Mouse (Mus musculus) midbrain, embryonic 14.5 days (tissue): ENCODE data around the gene Ano10. TPM values are rescaled to one million over a fixed set of nuclear protein-coding genes. Genes with fewer than 3 reads are reported as not detected.

Experiments used
- ATAC-seq: fragments of 200-750 bp; cut with Nextera tagmentation; 2 replicates; pipeline ENCODE4 v1.8.0; 2017; ENCODE audit warnings: moderate number of reproducible peaks, moderate library complexity; ENCODE audit not compliant: low FRiP score, low TSS enrichment
- DNase-seq: peaks from one replicate; pipeline ENCODE4 v3.0.0-alpha.2; 2015
- H3K27ac ChIP-seq: fragments of 300-500 bp; sonication (generic); replicated peaks from 2 replicates; pipeline ENCODE4 v1.5.1; 2014; ENCODE audit warnings: mild to moderate bottlenecking, low read depth, low read length, moderate library complexity
- H3K27me3 ChIP-seq: fragments of 300-500 bp; sonication (generic); 2 replicates; pipeline ENCODE4 v1.6.1; 2014; ENCODE audit warnings: low read length, control low read depth, mixed read lengths; ENCODE audit not compliant: control insufficient read depth, insufficient read depth
- H3K36me3 ChIP-seq: fragments of 300-500 bp; sonication (generic); 2 replicates; pipeline ENCODE4 v1.6.1; 2014; ENCODE audit warnings: low read length, control low read depth; ENCODE audit not compliant: control insufficient read depth, insufficient read depth
- H3K4me1 ChIP-seq: fragments of 300-500 bp; sonication (generic); 2 replicates; pipeline ENCODE4 v1.6.1; 2014; ENCODE audit warnings: mild to moderate bottlenecking, antibody characterized with exemption, low read length, control low read depth; ENCODE audit not compliant: control insufficient read depth, insufficient read depth
- H3K4me2 ChIP-seq: fragments of 300-500 bp; sonication (generic); 2 replicates; pipeline ENCODE4 v1.6.1; 2014; ENCODE audit warnings: mild to moderate bottlenecking, low read length, moderate library complexity
- H3K4me3 ChIP-seq: fragments of 300-500 bp; sonication (generic); replicated peaks from 2 replicates; pipeline ENCODE4 v1.5.1; 2014; ENCODE audit warnings: low read depth, low read length
- H3K9ac ChIP-seq: fragments of 300-500 bp; sonication (generic); replicated peaks from 2 replicates; pipeline ENCODE4 v1.6.1; 2014; ENCODE audit warnings: mild to moderate bottlenecking, low read length, moderate library complexity
- H3K9me3 ChIP-seq: fragments of 300-500 bp; sonication (generic); 2 replicates; pipeline ENCODE4 v1.6.1; 2016; ENCODE audit warnings: low read length, control low read depth, mixed read lengths; ENCODE audit not compliant: control insufficient read depth
- WGBS: fragments of 180-500 bp; shearing (Covaris S2); extraction: QIAGEN DNeasy Blood & Tissue Kit; methylation state at CpG from one replicate; pipeline ENCODE4 v1.1.7; 2014; 5-methylcytosine and 5-hydroxymethylcytosine counted together
- polyA plus RNA-seq: library from polyadenylated mRNA; unstranded; fragments of >200 nt; fragmentation: Nextera tagmentation; extraction: Ambion mirVana; gene quantifications from 2 replicates; pipeline ENCODE4 v1.2.1, GENCODE M21; 2014

The Ano10 gene
- polyA plus RNA-seq, 1 experiment from 2014 or later, result 41.2 TPM

- DNase-seq, result no peak
Measured at GRCm38 (mm10) chr9:122193823-122194222, 100.4 kb downstream of the Ano10 start.

GRCm38 (mm10) chr9:122193361-122193760 lies 100.9 kb downstream of the Ano10 start:
- no peak overlapping the region for H3K4me2 ChIP-seq
- no peak for DNase-seq
- no peak overlapping the region for H3K9ac ChIP-seq
- H3K9me3 ChIP-seq, result no peaks in the 10 kb centered on the region
- H3K27me3 ChIP-seq, result no peaks in the 10 kb centered on the region
- no peak for ATAC-seq
- no peaks in the 10 kb centered on the region for H3K4me1 ChIP-seq
- WGBS, result 75% methylated on average over 5 of the region's 5 CpGs
- no peak overlapping the region for H3K4me3 ChIP-seq
- H3K27ac ChIP-seq, result no peak overlapping the region
- H3K36me3 ChIP-seq, result peaks cover 3% of the 10 kb centered on the region; the same call in 1 of the 2 replicates

More at GRCm38 (mm10) chr9:122193823-122194222, 100.4 kb downstream of the Ano10 start:
- Histone ChIP-seq H3K9ac (no peak overlapping the region), H3K9me3 (no peaks in the 10 kb centered on the region), H3K4me2 (no peak overlapping the region), H3K27ac (no peak overlapping the region), H3K4me1 (no peaks in the 10 kb centered on the region), H3K4me3 (no peak overlapping the region), H3K36me3 (peaks cover 3% of the 10 kb centered on the region; the same call in 1 of the 2 replicates), H3K27me3 (no peaks in the 10 kb centered on the region)
- WGBS, result 91% methylated on average over 5 of the region's 5 CpGs
- ATAC-seq, result no peak

GRCm38 (mm10) chr9:122188724-122189123 lies 105.5 kb downstream of the Ano10 start:
- DNase-seq (no peak), ATAC-seq (no peak)
- H3K4me3 ChIP-seq, result no peak overlapping the region
- 75% methylated on average over 1 of the region's 1 CpGs for WGBS
- no peaks in the 10 kb centered on the region for H3K9me3 ChIP-seq
- H3K27me3 ChIP-seq, result no peaks in the 10 kb centered on the region
- no peaks in the 10 kb centered on the region for H3K36me3 ChIP-seq
- no peak overlapping the region for H3K4me2 ChIP-seq
- no peaks in the 10 kb centered on the region for H3K4me1 ChIP-seq
- no peak overlapping the region for H3K9ac ChIP-seq
- H3K27ac ChIP-seq, result no peak overlapping the region

GRCm38 (mm10) chr9:122187451-122187921 lies 106.7 kb downstream of the Ano10 start:
- DNase-seq (no peak), ATAC-seq (no peak)
- Histone ChIP-seq H3K4me2 (no peak overlapping the region), H3K27me3 (no peaks in the 10 kb centered on the region), H3K9ac (no peak overlapping the region), H3K9me3 (no peaks in the 10 kb centered on the region), H3K4me1 (no peaks in the 10 kb centered on the region), H3K4me3 (no peak overlapping the region), H3K36me3 (no peaks in the 10 kb centered on the region), H3K27ac (no peak overlapping the region)
- 92% methylated on average over 7 of the region's 7 CpGs for WGBS

- Histone ChIP-seq H3K9ac (no peak overlapping the region), H3K4me2 (no peak overlapping the region), H3K27ac (no peak overlapping the region), H3K27me3 (no peaks in the 10 kb centered on the region), H3K36me3 (no peaks in the 10 kb centered on the region), H3K4me1 (no peaks in the 10 kb centered on the region), H3K4me3 (no peak overlapping the region), H3K9me3 (no peaks in the 10 kb centered on the region)
- ATAC-seq, result no peak
- no peak for DNase-seq
- WGBS, result 93% methylated on average over 1 of the region's 1 CpGs
Measured at GRCm38 (mm10) chr9:122186643-122187226, 107.5 kb downstream of the Ano10 start.

GRCm38 (mm10) chr9:122185953-122186352 lies 108.3 kb downstream of the Ano10 start:
- ATAC-seq (no peak), DNase-seq (no peak)
- Histone ChIP-seq H3K27ac (no peak overlapping the region), H3K4me1 (no peaks in the 10 kb centered on the region), H3K36me3 (no peaks in the 10 kb centered on the region), H3K9me3 (no peaks in the 10 kb centered on the region), H3K27me3 (no peaks in the 10 kb centered on the region), H3K4me2 (no peak overlapping the region), H3K4me3 (no peak overlapping the region), H3K9ac (no peak overlapping the region)
- 74% methylated on average over 6 of the region's 6 CpGs for WGBS

- DNase-seq, result peak; percentile 85
- Histone ChIP-seq H3K4me2 (no peak overlapping the region), H3K36me3 (no peaks in the 10 kb centered on the region), H3K27ac (no peak overlapping the region), H3K4me1 (no peaks in the 10 kb centered on the region), H3K9me3 (no peaks in the 10 kb centered on the region), H3K9ac (no peak overlapping the region), H3K27me3 (no peaks in the 10 kb centered on the region), H3K4me3 (no peak overlapping the region)
- 25% methylated on average over 2 of the region's 2 CpGs for WGBS
- ATAC-seq, result no peak
Measured at GRCm38 (mm10) chr9:122185061-122185460, 109.2 kb downstream of the Ano10 start.

GRCm38 (mm10) chr9:122184329-122184728 lies 109.9 kb downstream of the Ano10 start:
- Histone ChIP-seq H3K4me1 (no peaks in the 10 kb centered on the region), H3K36me3 (no peaks in the 10 kb centered on the region), H3K9ac (no peak overlapping the region), H3K9me3 (no peaks in the 10 kb centered on the region), H3K27ac (no peak overlapping the region), H3K4me2 (no peak overlapping the region), H3K4me3 (no peak overlapping the region), H3K27me3 (no peaks in the 10 kb centered on the region)
- WGBS, result 91% methylated on average over 3 of the region's 3 CpGs
- DNase-seq (no peak), ATAC-seq (no peak)

GRCm38 (mm10) chr9:122183074-122183473 lies 111.1 kb downstream of the Ano10 start:
- Histone ChIP-seq H3K4me3 (no peak overlapping the region), H3K36me3 (no peaks in the 10 kb centered on the region), H3K9me3 (no peaks in the 10 kb centered on the region), H3K4me2 (no peak overlapping the region), H3K27ac (no peak overlapping the region), H3K4me1 (no peaks in the 10 kb centered on the region), H3K27me3 (no peaks in the 10 kb centered on the region), H3K9ac (no peak overlapping the region)
- DNase-seq (no peak), ATAC-seq (no peak)
- WGBS, result 76% methylated on average over 4 of the region's 4 CpGs
